Mouse (Mus musculus): Measurements from ENCODE around the gene Prop1. TPM values are rescaled to one million over a fixed set of nuclear protein-coding genes. Genes with fewer than 3 reads are reported as not detected.

Gene Prop1
- polyA plus RNA-seq, 1 experiment from 2014 or later, result not detected

- H3K9me3 ChIP-seq (ENCODE audit: control insufficient read depth, low read length), result peaks cover 36% of the 10 kb centered on the region
- no peaks in the 10 kb centered on the region for H3K27me3 ChIP-seq (ENCODE audit: control insufficient read depth, insufficient read depth, low read length)
- H3K4me1 ChIP-seq (ENCODE audit: control insufficient read depth, insufficient read depth, low read length), result peaks cover 4% of the 10 kb centered on the region; the same call in 1 of the 2 replicates
- no peak overlapping the region for H3K27ac ChIP-seq (replicated peaks; ENCODE audit: low read depth, low read length)
- H3K4me2 ChIP-seq (ENCODE audit: low read length), result no peak overlapping the region
- WGBS, result 100% methylated on average over 1 of the region's 1 CpGs
- H3K36me3 ChIP-seq (ENCODE audit: control insufficient read depth, insufficient read depth, low read length), result peaks cover 41% of the 10 kb centered on the region
- ATAC-seq (ENCODE audit: low FRiP score, low TSS enrichment) (no peak), DNase-seq (no peak)
- H3K9ac ChIP-seq (replicated peaks; ENCODE audit: low read length), result no peak overlapping the region
- no peak overlapping the region for H3K4me3 ChIP-seq (replicated peaks; ENCODE audit: low read depth, low read length)
These were observed 40.3 kb downstream of the Prop1 start for GRCm38 (mm10) chr11:50913301-50913700.

- WGBS, result 82% methylated on average over 5 of the region's 5 CpGs
- H3K9ac ChIP-seq (replicated peaks; ENCODE audit: low read length), result no peak overlapping the region
These were observed 45.4 kb downstream of the Prop1 start for GRCm38 (mm10) chr11:50908136-50908535.

More at GRCm38 (mm10) chr11:50908136-50908535, 45.4 kb downstream of the Prop1 start:
- no peak for DNase-seq
- Histone ChIP-seq H3K27ac (replicated peaks; ENCODE audit: low read depth, low read length) (no peak overlapping the region), H3K4me1 (ENCODE audit: control insufficient read depth, insufficient read depth, low read length) (no peaks in the 10 kb centered on the region), H3K9me3 (ENCODE audit: control insufficient read depth, low read length) (peaks cover 71% of the 10 kb centered on the region), H3K4me3 (replicated peaks; ENCODE audit: low read depth, low read length) (no peak overlapping the region), H3K4me2 (ENCODE audit: low read length) (no peak overlapping the region), H3K36me3 (ENCODE audit: control insufficient read depth, insufficient read depth, low read length) (peaks cover 91% of the 10 kb centered on the region), H3K27me3 (ENCODE audit: control insufficient read depth, insufficient read depth, low read length) (no peaks in the 10 kb centered on the region)
- ATAC-seq (ENCODE audit: low FRiP score, low TSS enrichment), result no peak

Other genes with a start within 250 kb of the Prop1 start
- 61.3 and 83.5 TPM in 2 replicates for gene Zfp354c, start 126.0 kb downstream of the Prop1 start, polyA plus RNA-seq (2014; fragmentation: Nextera tagmentation; extraction: Ambion mirVana)
- 1.6 and 1.9 TPM in 2 replicates for gene Zfp879, start 112.2 kb downstream of the Prop1 start, polyA plus RNA-seq (2014; fragmentation: Nextera tagmentation; extraction: Ambion mirVana)
- not detected in 2 replicates for gene Grm6, start 103.1 kb downstream of the Prop1 start, polyA plus RNA-seq (2014; fragmentation: Nextera tagmentation; extraction: Ambion mirVana)
- 12.5 and 15.7 TPM in 2 replicates for gene Zfp454, start 66.1 kb downstream of the Prop1 start, polyA plus RNA-seq (2014; fragmentation: Nextera tagmentation; extraction: Ambion mirVana)
- gene Zfp2, start 37.6 kb downstream of the Prop1 start, polyA plus RNA-seq (2014; fragmentation: Nextera tagmentation; extraction: Ambion mirVana), result 59.6 and 59.9 TPM in 2 replicates
- 4.3 and 4.5 TPM in 2 replicates for gene Zfp354b, start 22.1 kb downstream of the Prop1 start, polyA plus RNA-seq (2014; fragmentation: Nextera tagmentation; extraction: Ambion mirVana)
- not detected in 2 replicates for gene 4933414I15Rik, start 10.0 kb downstream of the Prop1 start, polyA plus RNA-seq (2014; fragmentation: Nextera tagmentation; extraction: Ambion mirVana)
- gene Olfr1378, start 12.8 kb upstream of the Prop1 start, polyA plus RNA-seq (2014; fragmentation: Nextera tagmentation; extraction: Ambion mirVana), result not detected in 2 replicates
- not detected in 2 replicates for gene Olfr1377, start 28.2 kb upstream of the Prop1 start, polyA plus RNA-seq (2014; fragmentation: Nextera tagmentation; extraction: Ambion mirVana)
- gene Olfr51, start 49.8 kb upstream of the Prop1 start, polyA plus RNA-seq (2014; fragmentation: Nextera tagmentation; extraction: Ambion mirVana), result not detected in 2 replicates
- not detected in 2 replicates for gene Olfr54, start 60.5 kb upstream of the Prop1 start, polyA plus RNA-seq (2014; fragmentation: Nextera tagmentation; extraction: Ambion mirVana)
- not detected in 2 replicates for gene Olfr1375, start 94.3 kb upstream of the Prop1 start, polyA plus RNA-seq (2014; fragmentation: Nextera tagmentation; extraction: Ambion mirVana)
- 15.6 and 16.5 TPM in 2 replicates for gene Zfp354a, start 105.5 kb upstream of the Prop1 start, polyA plus RNA-seq (2014; fragmentation: Nextera tagmentation; extraction: Ambion mirVana)